Mouse (Mus musculus) v-Abl transformed pro-B cells (cell line): ENCODE measurements at regions not wholly inside any gene's neighbourhood (a gene's known extent, or its start where the extent isn't known, plus 50 kb on each side); places are given as distances from the start of the nearest gene placed in this dataset.
"Not testable (repeated sequence)": the region's sequence is repeated elsewhere in the genome, so short reads cannot be mapped to it uniquely, and the experiment has no call there.

ENCODE experiments used
- in situ Hi-C, 2 experiments: fragments of 400-800 bp; cut with MboI; formaldehyde crosslinking; loops; one replicate each; pipeline ENCODE4 v1.15.1; 2025; ENCODE audit not compliant: unreplicated experiment in 2 of 2

GRCm38 (mm10) chr13:50906431-50906830, 194.2 kb upstream of the Spin1 start:
- in situ Hi-C loops, result not testable (repeated sequence)

DNA sequence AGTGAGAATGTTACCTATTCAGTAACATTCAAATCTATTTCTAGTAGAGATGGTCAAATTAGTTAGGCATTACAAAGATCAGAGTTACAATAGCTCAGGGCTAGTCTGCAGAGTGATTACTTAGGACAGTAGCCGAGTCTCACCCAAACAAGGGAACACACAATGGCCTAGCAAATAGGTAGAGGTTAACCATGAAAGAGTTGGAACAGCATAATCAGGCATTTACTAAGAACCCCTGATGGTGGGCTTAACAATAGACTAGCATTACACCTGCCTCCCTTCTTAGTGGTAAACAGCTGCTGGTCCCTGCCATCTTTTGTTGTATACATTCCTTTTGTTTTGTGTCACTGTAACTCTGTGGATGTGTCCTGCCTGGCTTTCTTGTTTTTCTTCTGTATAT, 193.8 kb upstream of the Spin1 start:
- in situ Hi-C loops, result no loop called here

DNA sequence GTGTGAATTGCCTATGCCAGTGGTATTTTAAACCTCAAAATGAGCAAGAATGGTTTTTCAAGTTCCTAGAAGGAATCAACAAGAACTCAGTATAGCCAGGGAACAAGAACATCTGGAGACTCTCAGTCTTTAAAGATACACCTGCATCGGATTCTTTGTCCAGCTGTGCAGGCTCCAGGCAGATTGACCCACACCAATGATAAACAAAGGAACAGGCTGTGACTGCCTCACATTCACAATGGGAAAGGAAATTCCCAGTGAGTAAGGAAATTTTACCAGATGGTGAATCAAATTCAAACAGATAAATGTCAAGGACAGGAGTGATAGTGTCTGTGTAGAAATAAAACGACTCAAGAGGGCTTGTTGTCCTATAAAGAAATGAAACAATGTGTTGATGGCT, 187.9 kb upstream of the Spin1 start:
- in situ Hi-C loops, result not testable (repeated sequence)

DNA sequence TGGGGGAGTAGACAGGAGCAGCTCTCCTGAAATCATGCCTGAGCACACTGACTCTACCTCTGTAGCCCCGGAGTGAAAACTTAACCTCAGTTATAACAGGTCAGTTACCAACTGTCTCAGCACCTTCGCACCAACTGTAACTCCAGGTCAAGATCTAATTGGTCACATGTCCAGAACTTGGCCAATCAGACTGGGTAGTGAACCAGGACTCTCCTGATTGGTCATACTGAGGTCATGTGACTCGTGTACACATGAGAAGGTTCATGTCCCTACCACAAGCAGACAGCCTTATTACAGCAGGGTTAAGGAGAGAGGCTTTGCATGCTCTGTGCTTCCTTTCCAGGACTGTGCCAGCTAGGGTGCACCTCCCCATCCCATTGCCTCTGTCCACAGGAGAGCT, 166.7 kb upstream of the Spin1 start:
- in situ Hi-C loops, result loop anchor here (25.0 kb wide), 1 partner anchor 722 kb away; no protein-coding TSS in a partner anchor

- in situ Hi-C loops, result loop anchor here (10.0 to 25.0 kb wide), 2 partner anchors 672 to 730 kb away; no protein-coding TSS in a partner anchor
These were observed 158.1 kb upstream of the Spin1 start for GRCm38 (mm10) chr13:50942561-50942960.

DNA sequence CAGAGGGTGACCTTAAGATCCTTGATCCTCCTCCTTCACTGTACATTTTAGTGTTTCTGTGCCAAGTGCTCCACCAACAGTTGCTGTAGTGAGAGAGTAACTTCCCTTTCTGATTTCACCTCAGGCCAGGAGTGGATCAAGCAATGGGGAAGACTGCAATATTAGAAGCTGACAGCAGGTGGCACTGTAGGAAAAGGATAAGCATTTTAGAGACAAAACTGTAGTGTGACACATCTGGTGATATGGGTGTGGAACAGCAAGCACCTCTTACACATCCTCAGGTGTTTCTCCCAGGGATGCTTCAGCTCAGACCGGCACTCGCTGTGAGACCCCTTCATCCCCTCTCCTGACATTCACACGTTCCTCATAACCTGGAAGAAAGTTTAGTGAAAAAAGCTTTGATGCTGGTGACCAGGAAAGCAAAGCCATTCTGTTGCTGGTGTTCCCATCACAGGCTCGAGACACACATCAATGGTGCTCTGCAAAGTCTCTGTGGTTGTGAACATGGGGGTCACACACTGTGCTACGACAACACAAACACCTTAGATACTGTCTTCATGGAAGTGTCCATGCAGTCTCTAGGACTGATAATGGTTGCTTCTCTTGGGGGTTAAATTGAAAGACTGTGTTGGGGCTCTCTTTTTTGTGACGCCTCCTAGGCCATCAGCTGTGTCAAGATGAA, 151.0 kb upstream of the Spin1 start:
- in situ Hi-C loops, result loop anchor here (5.0 to 25.0 kb wide), 4 partner anchors 468 to 737 kb away; no protein-coding TSS in a partner anchor

DNA sequence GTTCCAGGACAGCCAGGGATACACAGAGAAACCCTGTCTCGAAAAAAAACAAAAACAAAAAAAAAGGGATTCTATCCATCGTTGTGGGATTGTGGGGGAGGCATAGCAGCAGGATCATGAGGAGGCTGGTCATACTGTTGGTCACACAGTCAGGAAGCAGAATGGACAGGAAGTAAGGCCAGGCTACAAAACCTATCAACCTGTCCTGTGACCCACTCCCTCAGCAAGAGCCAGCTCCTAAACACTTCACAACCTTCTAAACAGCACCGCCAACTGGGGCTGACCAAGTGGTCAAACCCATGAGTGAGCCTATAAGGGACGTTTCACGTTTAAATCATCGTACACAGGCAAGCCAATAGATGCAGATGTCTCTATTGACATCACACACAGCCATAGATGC, 146.0 kb upstream of the Spin1 start:
- in situ Hi-C loops, result loop anchor here (5.0 to 10.0 kb wide), 2 partner anchors 218 to 660 kb away; partner anchors contain the start of gene Nxnl2 (in 1 of the 2)

DNA sequence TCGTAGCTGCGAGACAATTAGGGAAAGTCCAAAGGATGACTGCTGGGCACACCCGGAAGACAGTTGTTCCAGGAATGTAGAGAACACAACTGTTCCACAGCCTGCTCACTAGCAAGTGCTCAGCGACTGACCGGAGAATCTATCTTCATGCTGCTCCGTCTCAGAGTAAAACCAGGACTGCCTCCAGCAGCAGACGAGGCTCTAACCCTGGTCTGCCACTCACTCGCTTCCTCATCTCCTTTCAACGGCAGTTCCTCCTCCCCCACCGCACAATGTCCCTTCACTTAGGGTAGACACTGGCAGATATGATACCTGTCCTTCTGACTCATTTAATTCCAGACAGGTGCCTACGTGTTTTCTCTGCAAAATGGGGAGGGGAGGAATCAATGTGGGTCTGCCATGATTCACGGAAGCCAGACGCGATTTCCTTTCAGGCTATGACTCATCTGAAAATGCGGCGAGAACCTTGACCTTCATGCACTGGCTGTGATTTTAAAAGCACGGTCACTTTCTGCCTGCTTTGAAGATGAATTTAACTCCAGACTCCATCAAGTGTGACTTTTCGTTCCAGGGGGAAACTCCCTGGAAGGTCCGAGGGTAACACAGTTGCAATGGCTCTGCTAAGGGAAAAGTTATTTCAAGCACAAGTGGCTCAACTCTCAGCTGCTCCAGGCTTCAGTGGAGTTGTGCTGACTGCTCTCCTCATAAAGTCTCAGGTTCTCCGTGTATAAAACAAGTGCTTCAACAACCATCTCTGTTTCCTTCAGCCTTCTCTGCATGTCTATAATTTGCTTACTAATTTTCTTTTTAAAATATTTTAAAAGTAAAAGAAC, 142.4 kb upstream of the Spin1 start:
- in situ Hi-C loops, result loop anchor here (5.0 to 10.0 kb wide), 2 partner anchors 214 to 657 kb away; partner anchors contain the start of gene Nxnl2 (in 1 of the 2)

DNA sequence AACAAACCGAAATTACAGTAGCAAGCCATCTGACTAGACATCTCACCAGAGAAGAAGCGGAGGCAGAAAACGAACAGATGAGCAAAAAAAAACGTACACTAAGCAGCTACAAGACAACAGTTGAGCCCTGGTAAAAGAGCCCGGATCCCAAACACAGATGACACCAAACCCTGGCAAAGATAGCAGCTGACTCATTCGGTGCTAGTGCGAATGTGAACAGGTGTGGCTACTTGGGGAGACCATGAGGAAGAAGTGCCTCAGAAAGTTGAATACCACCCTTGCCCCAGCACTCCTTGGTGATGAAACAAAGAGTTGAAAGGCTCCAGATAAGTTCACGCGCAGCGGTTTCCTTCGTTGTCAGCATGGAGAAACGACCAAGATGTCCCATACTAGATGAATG, 139.8 kb upstream of the Spin1 start:
- in situ Hi-C loops, result loop anchor here (5.0 to 10.0 kb wide), 3 partner anchors 144 to 214 kb away; partner anchors contain the start of genes Nxnl2 (in 1 of the 2) and Spin1 (in 1 of the 2)

- in situ Hi-C loops, result loop anchor here (5.0 to 10.0 kb wide), 3 partner anchors 141 to 211 kb away; partner anchors contain the start of genes Nxnl2 (in 1 of the 2) and Spin1 (in 1 of the 2)
These were observed 136.6 kb upstream of the Spin1 start for GRCm38 (mm10) chr13:50964070-50964469.

GRCm38 (mm10) chr13:50965041-50965440, 135.6 kb upstream of the Spin1 start:
- in situ Hi-C loops, result loop anchor here in 1 of 2 experiments (10.0 kb wide), 2 partner anchors 140 to 210 kb away; partner anchors contain the start of genes Nxnl2 and Spin1

GRCm38 (mm10) chr13:50965678-50966077, 135.0 kb upstream of the Spin1 start:
- in situ Hi-C loops, result loop anchor here in 1 of 2 experiments (10.0 kb wide), 2 partner anchors 139 to 209 kb away; partner anchors contain the start of genes Nxnl2 and Spin1

- in situ Hi-C loops, result loop anchor here in 1 of 2 experiments (10.0 kb wide), 2 partner anchors 138 to 208 kb away; partner anchors contain the start of genes Nxnl2 and Spin1
These were observed 133.9 kb upstream of the Spin1 start for GRCm38 (mm10) chr13:50966826-50967225.

DNA sequence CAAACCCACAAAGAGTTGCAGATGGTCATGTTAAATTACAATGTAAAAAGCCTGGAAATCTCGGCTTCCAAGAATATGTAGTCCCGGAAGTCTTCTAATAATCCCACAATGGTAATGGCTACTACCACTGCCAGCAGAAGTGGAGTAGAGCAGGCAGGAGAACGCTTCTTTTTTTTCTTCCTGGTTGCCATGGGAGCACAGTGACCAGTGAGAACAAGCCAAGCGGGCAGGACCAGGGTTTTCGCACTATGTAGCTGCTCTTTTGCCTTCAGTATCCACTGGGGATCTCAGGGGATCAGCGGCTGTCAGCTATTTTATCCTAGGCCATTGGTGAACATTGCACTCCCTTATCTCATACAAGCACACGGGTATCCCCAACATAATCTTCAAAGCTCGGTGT, 127.3 kb upstream of the Spin1 start:
- in situ Hi-C loops, result no loop called here

DNA sequence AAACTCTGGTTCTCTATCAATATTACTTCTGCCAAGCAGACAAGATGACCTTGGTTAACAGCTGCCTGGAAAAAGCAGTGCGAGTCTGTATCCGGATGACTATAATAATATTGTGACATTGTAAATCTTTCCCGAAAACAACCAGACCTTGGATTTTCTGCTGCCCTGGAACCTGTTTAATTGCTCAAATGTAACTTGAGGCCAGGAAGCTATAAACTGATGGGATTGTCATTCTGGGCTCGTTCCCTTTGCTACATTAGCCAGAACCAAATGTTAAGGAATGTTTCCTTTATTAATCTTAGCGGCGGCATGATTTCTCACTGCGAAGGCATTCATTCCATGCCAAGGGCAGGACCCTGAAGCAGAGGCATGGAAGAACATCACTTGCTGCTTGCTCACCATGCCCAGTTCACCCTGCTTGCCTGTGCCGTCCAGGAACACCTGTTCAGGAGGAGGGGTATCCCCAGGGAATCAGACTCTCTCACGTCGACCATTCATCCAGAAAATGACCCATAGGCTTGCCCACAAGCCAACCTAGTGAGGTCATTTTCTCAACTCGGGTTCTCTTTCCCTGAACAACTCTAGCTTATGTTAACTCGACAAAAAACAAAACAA, 125.3 kb upstream of the Spin1 start:
- in situ Hi-C loops, result no loop called here

GRCm38 (mm10) chr13:50982005-50982404, 118.7 kb upstream of the Spin1 start:
- in situ Hi-C loops, result no loop called here

GRCm38 (mm10) chr13:50982990-50983389, 117.7 kb upstream of the Spin1 start:
- in situ Hi-C loops, result no loop called here

DNA sequence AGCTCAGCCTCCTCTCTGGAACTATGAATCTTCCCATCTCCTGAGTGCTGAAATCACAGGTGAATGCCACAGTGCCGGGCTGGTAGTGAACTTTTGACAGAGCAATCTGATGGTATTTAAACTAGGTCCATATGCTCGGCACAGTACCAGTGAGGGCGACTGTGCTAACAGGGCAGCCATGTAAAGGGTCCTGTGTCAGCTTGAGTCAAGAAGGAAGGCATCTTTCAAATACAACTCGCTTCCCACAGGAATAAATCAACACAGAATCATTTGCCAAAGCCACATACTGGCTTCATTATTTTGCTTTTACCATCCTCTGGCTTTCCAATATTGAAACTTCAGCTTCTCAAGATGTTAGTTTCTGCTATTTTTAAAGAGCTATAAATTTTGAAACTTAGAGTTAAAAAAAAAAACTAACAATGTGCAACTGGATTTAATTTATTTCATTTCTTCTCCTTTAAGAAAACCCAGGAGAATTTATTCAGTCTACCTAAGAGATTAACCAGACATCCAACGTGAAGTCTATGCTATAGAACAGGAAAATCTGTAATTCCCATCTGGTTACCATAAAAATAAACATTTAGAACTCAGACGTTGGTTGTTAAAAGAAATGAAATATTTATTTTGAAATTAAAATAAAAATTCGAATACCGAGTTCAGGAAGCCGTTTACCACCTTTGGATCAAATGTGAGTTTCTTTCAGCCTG, 108.8 kb upstream of the Spin1 start:
- in situ Hi-C loops, result no loop called here

DNA sequence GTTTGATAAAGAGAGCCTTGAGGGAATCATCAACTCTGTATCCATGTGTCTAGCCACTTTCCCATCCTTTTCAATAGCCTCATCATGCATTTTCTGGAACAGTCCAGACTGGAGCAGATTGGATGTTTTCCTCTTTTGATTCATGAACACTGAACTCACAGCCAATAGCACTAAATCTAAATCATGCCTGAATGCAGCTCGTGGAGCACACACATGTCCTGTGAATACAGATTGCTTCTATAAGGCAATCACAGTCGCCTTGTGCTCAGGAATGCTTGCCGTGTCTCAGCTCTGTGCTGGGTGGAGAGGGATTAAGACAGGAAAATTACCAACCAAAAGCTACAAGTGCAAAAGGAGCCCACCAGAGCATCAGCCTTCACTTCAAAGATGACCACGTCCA, 100.9 kb upstream of the Spin1 start:
- in situ Hi-C loops, result no loop called here

DNA sequence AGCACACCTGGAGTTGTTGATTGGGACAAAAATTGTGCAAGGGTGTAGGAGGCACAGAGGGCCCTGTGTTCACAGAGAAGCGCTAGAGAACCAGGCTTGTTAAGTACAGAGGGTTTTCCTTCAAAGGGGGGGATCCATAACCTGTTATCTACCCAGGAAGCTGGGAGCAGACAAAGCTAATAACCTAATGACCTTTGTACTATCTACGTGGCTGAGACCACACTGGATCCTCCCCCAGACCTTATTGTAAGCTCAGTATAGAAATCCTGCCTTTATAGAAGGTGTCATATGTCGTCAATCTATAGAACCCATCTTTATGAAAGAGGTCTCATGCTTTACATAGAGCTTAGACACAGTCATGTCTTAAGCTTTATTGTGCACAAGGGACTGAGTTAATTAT, 95.9 kb upstream of the Spin1 start:
- in situ Hi-C loops, result no loop called here
